Mouse (Mus musculus): ENCODE measurements around the gene Slc39a10. TPM values are rescaled to one million over a fixed set of nuclear protein-coding genes. Genes with fewer than 3 reads are reported as not detected.
"Not testable (repeated sequence)": the region's sequence is repeated elsewhere in the genome, so short reads cannot be mapped to it uniquely, and the experiment has no call there.

Slc39a10 gene
- total RNA-seq, 1 experiment = 71.5 TPM

- no peak for DNase-seq (ENCODE audit: low read depth, low spot score)
These were observed 70.2 kb downstream of the Slc39a10 start for GRCm38 (mm10) chr1:46822256-46822972.

GRCm38 (mm10) chr1:46817934-46818333, 74.7 kb downstream of the Slc39a10 start:
- H3K36me3 ChIP-seq (ENCODE audit: control insufficient read depth, insufficient read depth, low read length, poor library complexity, severe bottlenecking) = peaks cover 7% of the 10 kb centered on the region
- no peak overlapping the region for H3K27ac ChIP-seq (ENCODE audit: insufficient read depth, low read depth, low read length, poor library complexity, severe bottlenecking)
- no peaks in the 10 kb centered on the region for H3K4me1 ChIP-seq (ENCODE audit: control insufficient read depth in 2 of 2, insufficient read depth in 2 of 2, low read length in 2 of 2, poor library complexity in 1 of 2)
- H3K9ac ChIP-seq (ENCODE audit: insufficient read depth, low read depth, low read length, poor library complexity, severe bottlenecking) = no peak overlapping the region
- no peaks in the 10 kb centered on the region for H3K9me3 ChIP-seq (ENCODE audit: control insufficient read depth, insufficient read depth, low read depth, low read length)
- in situ Hi-C loops (cut with MboI; ENCODE audit: low sequenced_read_pairs in 2 of 2, unreplicated experiment in 2 of 2) = no loop called here
- no peak for DNase-seq (ENCODE audit: low read depth, low spot score)
- no peak overlapping the region for H3K4me3 ChIP-seq (ENCODE audit: insufficient read depth in 1 of 2, low read depth in 1 of 2, low read length in 2 of 2, poor library complexity in 1 of 2, severe bottlenecking in 1 of 2)
- TF ChIP-seq CHD2 (IDR thresholded peaks at IDR 0.05; ENCODE audit: low read depth, low read length) = no peak

More at GRCm38 (mm10) chr1:46822256-46822972, 70.2 kb downstream of the Slc39a10 start:
- H3K9me3 ChIP-seq (ENCODE audit: control insufficient read depth, insufficient read depth, low read depth, low read length) = no peaks in the 10 kb centered on the region
- in situ Hi-C loops (cut with MboI; ENCODE audit: low sequenced_read_pairs in 2 of 2, unreplicated experiment in 2 of 2) = no loop called here
- H3K9ac ChIP-seq (ENCODE audit: insufficient read depth, low read depth, low read length, poor library complexity, severe bottlenecking) = no peak overlapping the region
- H3K4me3 ChIP-seq (ENCODE audit: insufficient read depth in 1 of 2, low read depth in 1 of 2, low read length in 2 of 2, poor library complexity in 1 of 2, severe bottlenecking in 1 of 2) = no peak overlapping the region
- H3K27ac ChIP-seq (ENCODE audit: insufficient read depth, low read depth, low read length, poor library complexity, severe bottlenecking) = no peak overlapping the region
- no peaks in the 10 kb centered on the region for H3K4me1 ChIP-seq (ENCODE audit: control insufficient read depth in 2 of 2, insufficient read depth in 2 of 2, low read length in 2 of 2, poor library complexity in 1 of 2)
- TF ChIP-seq ZC3H11A (IDR thresholded peaks at IDR 0.05; ENCODE audit: borderline replicate concordance, low read depth, low read length) (no peak), ZNF384 (IDR thresholded peaks at IDR 0.05; ENCODE audit: low read depth, low read length) (no peak), HCFC1 (IDR thresholded peaks at IDR 0.05; ENCODE audit: borderline replicate concordance, insufficient read depth, low read length) (no peak), CHD2 (IDR thresholded peaks at IDR 0.05; ENCODE audit: low read depth, low read length) (no peak), MAFK (IDR thresholded peaks at IDR 0.05; ENCODE audit: insufficient read depth, low read depth, low read length) (no peak)
- peaks cover 7% of the 10 kb centered on the region for H3K36me3 ChIP-seq (ENCODE audit: control insufficient read depth, insufficient read depth, low read length, poor library complexity, severe bottlenecking)

- H3K36me3 ChIP-seq (ENCODE audit: control insufficient read depth, insufficient read depth, low read length, poor library complexity, severe bottlenecking); H3K9me3 ChIP-seq (ENCODE audit: control insufficient read depth, insufficient read depth, low read depth, low read length); H3K9ac ChIP-seq (ENCODE audit: insufficient read depth, low read depth, low read length, poor library complexity, severe bottlenecking); DNase-seq (ENCODE audit: low read depth, low spot score); H3K4me3 ChIP-seq (ENCODE audit: insufficient read depth in 1 of 2, low read depth in 1 of 2, low read length in 2 of 2, poor library complexity in 1 of 2, severe bottlenecking in 1 of 2); H3K27ac ChIP-seq (ENCODE audit: insufficient read depth, low read depth, low read length, poor library complexity, severe bottlenecking); in situ Hi-C loops (cut with MboI; ENCODE audit: low sequenced_read_pairs in 2 of 2, unreplicated experiment in 2 of 2); H3K4me1 ChIP-seq (ENCODE audit: control insufficient read depth in 2 of 2, insufficient read depth in 2 of 2, low read length in 2 of 2, poor library complexity in 1 of 2): not testable (repeated sequence)
These were observed 84.0 kb downstream of the Slc39a10 start for GRCm38 (mm10) chr1:46808630-46809029.

- in situ Hi-C loops (cut with MboI; ENCODE audit: low sequenced_read_pairs in 2 of 2, unreplicated experiment in 2 of 2) = no loop called here
- DNase-seq (ENCODE audit: low read depth, low spot score) = no peak
- Histone ChIP-seq H3K9ac (ENCODE audit: insufficient read depth, low read depth, low read length, poor library complexity, severe bottlenecking) (no peak overlapping the region), H3K36me3 (ENCODE audit: control insufficient read depth, insufficient read depth, low read length, poor library complexity, severe bottlenecking) (no peaks in the 10 kb centered on the region), H3K4me1 (ENCODE audit: control insufficient read depth in 2 of 2, insufficient read depth in 2 of 2, low read length in 2 of 2, poor library complexity in 1 of 2) (no peaks in the 10 kb centered on the region), H3K4me3 (ENCODE audit: insufficient read depth in 1 of 2, low read depth in 1 of 2, low read length in 2 of 2, poor library complexity in 1 of 2, severe bottlenecking in 1 of 2) (no peak overlapping the region), H3K9me3 (ENCODE audit: control insufficient read depth, insufficient read depth, low read depth, low read length) (no peaks in the 10 kb centered on the region), H3K27ac (ENCODE audit: insufficient read depth, low read depth, low read length, poor library complexity, severe bottlenecking) (no peak overlapping the region)
- no peak for TF ChIP-seq ZNF384 (IDR thresholded peaks at IDR 0.05; ENCODE audit: low read depth, low read length)
- TF ChIP-seq MAFK (IDR thresholded peaks at IDR 0.05; ENCODE audit: insufficient read depth, low read depth, low read length) = no peak
- no peak for TF ChIP-seq CHD2 (IDR thresholded peaks at IDR 0.05; ENCODE audit: low read depth, low read length)
- TF ChIP-seq HCFC1 (IDR thresholded peaks at IDR 0.05; ENCODE audit: borderline replicate concordance, insufficient read depth, low read length) = no peak
- TF ChIP-seq ZC3H11A (IDR thresholded peaks at IDR 0.05; ENCODE audit: borderline replicate concordance, low read depth, low read length) = no peak
These were observed 87.6 kb downstream of the Slc39a10 start for GRCm38 (mm10) chr1:46805074-46805473.

GRCm38 (mm10) chr1:46782227-46782626, 110.4 kb downstream of the Slc39a10 start:
- H3K4me1 ChIP-seq (ENCODE audit: control insufficient read depth in 2 of 2, insufficient read depth in 2 of 2, low read length in 2 of 2, poor library complexity in 1 of 2); in situ Hi-C loops (cut with MboI; ENCODE audit: low sequenced_read_pairs in 2 of 2, unreplicated experiment in 2 of 2); H3K27ac ChIP-seq (ENCODE audit: insufficient read depth, low read depth, low read length, poor library complexity, severe bottlenecking); DNase-seq (ENCODE audit: low read depth, low spot score); H3K9me3 ChIP-seq (ENCODE audit: control insufficient read depth, insufficient read depth, low read depth, low read length); H3K36me3 ChIP-seq (ENCODE audit: control insufficient read depth, insufficient read depth, low read length, poor library complexity, severe bottlenecking); H3K4me3 ChIP-seq (ENCODE audit: insufficient read depth in 1 of 2, low read depth in 1 of 2, low read length in 2 of 2, poor library complexity in 1 of 2, severe bottlenecking in 1 of 2); H3K9ac ChIP-seq (ENCODE audit: insufficient read depth, low read depth, low read length, poor library complexity, severe bottlenecking): not testable (repeated sequence)

- in situ Hi-C loops (cut with MboI; ENCODE audit: low sequenced_read_pairs in 2 of 2, unreplicated experiment in 2 of 2); H3K9ac ChIP-seq (ENCODE audit: insufficient read depth, low read depth, low read length, poor library complexity, severe bottlenecking): not testable (repeated sequence)
These were observed 122.5 kb downstream of the Slc39a10 start for GRCm38 (mm10) chr1:46770077-46770695.

GRCm38 (mm10) chr1:46769318-46769717, 123.3 kb downstream of the Slc39a10 start:
- H3K9ac ChIP-seq (ENCODE audit: insufficient read depth, low read depth, low read length, poor library complexity, severe bottlenecking); H3K4me1 ChIP-seq (ENCODE audit: control insufficient read depth in 2 of 2, insufficient read depth in 2 of 2, low read length in 2 of 2, poor library complexity in 1 of 2); H3K27ac ChIP-seq (ENCODE audit: insufficient read depth, low read depth, low read length, poor library complexity, severe bottlenecking); in situ Hi-C loops (cut with MboI; ENCODE audit: low sequenced_read_pairs in 2 of 2, unreplicated experiment in 2 of 2); H3K36me3 ChIP-seq (ENCODE audit: control insufficient read depth, insufficient read depth, low read length, poor library complexity, severe bottlenecking); H3K9me3 ChIP-seq (ENCODE audit: control insufficient read depth, insufficient read depth, low read depth, low read length); H3K4me3 ChIP-seq (ENCODE audit: insufficient read depth in 1 of 2, low read depth in 1 of 2, low read length in 2 of 2, poor library complexity in 1 of 2, severe bottlenecking in 1 of 2): not testable (repeated sequence)
- peak; percentile 8 for DNase-seq (ENCODE audit: low read depth, low spot score)

More at GRCm38 (mm10) chr1:46770077-46770695, 122.5 kb downstream of the Slc39a10 start:
- H3K4me1 ChIP-seq (ENCODE audit: control insufficient read depth in 2 of 2, insufficient read depth in 2 of 2, low read length in 2 of 2, poor library complexity in 1 of 2); H3K27ac ChIP-seq (ENCODE audit: insufficient read depth, low read depth, low read length, poor library complexity, severe bottlenecking); H3K9me3 ChIP-seq (ENCODE audit: control insufficient read depth, insufficient read depth, low read depth, low read length); DNase-seq (ENCODE audit: low read depth, low spot score); H3K36me3 ChIP-seq (ENCODE audit: control insufficient read depth, insufficient read depth, low read length, poor library complexity, severe bottlenecking); H3K4me3 ChIP-seq (ENCODE audit: insufficient read depth in 1 of 2, low read depth in 1 of 2, low read length in 2 of 2, poor library complexity in 1 of 2, severe bottlenecking in 1 of 2): not testable (repeated sequence)
